Mouse (Mus musculus) G1E-ER4 (cell line): ENCODE data around the gene Atp6v1e2. TPM values are rescaled to one million over a fixed set of nuclear protein-coding genes. Genes with fewer than 3 reads are reported as not detected.

Experiments
- GATA1 ChIP-seq: IDR thresholded peaks from one replicate; pipeline ENCODE4 v1.8.0; 2012; ENCODE audit warnings: low read length, inconsistent platforms
- polyA plus RNA-seq: library from polyadenylated mRNA; stranded (reverse); fragments of >175 nt; gene quantifications from 2 replicates; pipeline ENCODE4 v1.2.3, GENCODE M21; 2012

Atp6v1e2 gene
- polyA plus RNA-seq, result not detected in 2 replicates

DNA sequence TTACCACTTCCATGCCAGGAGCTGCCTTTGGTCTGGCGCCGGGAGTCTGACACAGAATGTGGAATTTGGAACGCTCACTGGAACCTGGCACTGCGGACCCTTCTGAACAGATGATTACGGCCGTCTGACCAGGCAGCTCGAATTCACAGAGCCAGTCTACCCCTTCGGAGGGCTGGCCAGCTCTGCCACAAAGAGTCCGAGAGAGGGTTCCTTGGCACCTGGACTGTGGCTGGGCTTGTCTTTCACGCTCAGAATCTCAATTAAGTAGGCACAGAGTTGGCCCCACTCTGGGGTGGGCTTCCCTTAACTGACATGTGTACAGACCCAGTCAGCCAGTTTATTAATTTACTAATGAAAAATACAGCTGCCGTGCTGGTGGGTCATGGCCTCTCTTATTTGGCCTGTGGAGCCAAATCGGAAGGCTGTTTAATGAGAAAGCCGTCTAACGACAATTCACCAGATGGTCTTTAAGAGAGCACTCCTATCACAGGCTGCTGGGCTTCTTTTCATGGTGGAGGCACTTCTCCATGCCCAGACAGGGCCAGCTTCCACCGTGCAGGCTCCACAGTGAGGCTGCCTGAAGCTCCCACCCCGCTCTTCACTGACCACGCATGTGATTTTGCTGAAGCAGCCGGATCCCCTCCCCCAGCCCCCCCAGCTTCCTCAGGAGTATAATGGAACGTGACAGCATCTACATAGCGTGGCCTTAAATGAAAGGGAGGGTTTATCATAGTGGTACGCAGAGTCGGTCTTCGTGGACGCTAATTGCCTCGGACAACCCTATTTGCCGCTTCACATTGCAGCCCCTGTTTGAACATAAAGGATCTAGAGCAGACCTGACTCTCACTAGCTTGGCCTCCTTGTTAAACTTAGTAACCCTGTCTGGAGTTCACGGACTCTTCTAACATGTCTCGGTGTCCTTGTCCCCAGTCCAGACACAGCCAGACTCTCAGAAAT lies at the start of gene Atp6v1e2:
Atp6v1e2 (minus strand) TSS at position 58 of the 957 bp plus-strand sequence.
- TF ChIP-seq GATA1, result no peak

DNA sequence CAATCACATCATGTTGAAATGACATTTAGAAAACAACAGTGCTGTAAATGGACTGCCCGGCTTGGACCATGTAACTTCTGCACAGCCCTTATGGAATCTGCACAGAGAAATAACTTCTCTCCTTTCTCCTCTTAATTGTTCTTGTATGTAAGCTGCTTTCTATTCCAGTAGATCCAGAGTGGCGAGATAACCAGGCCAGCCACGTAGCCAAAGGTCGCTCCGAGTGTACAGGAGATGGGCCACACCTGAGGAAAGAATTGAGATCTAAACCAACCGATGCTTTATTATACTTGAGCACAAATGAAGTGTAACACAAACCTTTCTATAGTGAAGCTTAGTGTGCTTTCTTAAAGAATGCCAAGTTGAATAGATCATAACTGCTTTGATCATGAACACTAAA lies 49.6 kb upstream of the Atp6v1e2 start:
- TF ChIP-seq GATA1, result no peak

GRCm38 (mm10) chr17:86991306-86991705 lies 43.6 kb upstream of the Atp6v1e2 start:
- TF ChIP-seq GATA1, result no peak

- TF ChIP-seq GATA1, result no peak
Measured at GRCm38 (mm10) chr17:86988601-86989184, 41.0 kb upstream of the Atp6v1e2 start.

DNA sequence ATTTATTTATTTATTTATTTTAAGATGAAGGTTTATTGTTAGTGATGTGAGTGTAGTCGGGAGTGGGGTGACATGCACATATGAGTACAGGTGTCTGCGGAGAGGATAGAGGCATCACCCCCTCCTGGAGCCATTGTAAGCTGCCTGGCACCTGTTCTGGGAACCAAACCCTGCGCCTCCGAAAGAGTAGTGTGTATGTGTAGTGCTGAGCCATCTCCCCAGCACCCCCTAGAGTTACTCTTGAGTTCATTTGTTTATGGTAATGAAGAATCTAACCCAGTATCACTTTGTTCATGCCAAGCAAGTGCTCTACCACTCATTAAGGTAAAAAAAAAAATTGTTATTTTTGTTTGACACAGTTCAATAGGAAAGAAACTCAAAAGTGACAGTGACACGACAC lies 40.5 kb upstream of the Atp6v1e2 start:
- no peak for TF ChIP-seq GATA1

DNA sequence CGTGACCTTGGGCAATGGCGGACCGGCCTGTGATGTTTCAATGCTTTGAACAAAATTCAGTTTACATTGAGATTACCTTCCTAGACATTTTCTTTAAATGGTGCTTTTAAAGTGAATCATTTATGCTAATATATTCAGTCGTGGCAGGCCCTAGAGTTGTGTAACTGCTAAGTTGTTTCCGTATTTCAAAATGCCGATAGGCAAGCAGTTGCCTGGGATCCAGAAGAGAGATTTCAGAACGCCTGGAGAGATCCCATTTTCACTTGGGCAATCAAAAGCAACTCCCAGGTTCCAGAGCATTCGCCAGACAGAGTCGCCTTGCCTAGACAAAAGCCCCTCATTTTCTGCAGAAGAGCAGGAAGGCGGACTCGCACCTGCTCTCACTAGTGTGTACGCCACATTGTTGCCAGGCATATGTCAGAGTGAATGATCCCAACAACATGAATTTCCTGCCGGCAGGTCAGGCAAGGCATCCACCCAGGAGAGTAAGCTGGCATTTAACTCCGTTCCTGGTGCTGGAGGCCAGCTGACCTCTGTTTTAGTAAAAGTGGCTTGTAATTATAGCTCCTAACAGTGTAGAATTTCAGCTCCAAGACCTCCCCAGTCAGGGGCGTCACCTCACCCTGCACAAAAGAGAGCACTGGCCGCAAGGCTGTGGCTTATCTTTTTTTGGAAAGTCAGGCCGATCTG lies 38.9 kb upstream of the Atp6v1e2 start:
- TF ChIP-seq GATA1, result no peak

DNA sequence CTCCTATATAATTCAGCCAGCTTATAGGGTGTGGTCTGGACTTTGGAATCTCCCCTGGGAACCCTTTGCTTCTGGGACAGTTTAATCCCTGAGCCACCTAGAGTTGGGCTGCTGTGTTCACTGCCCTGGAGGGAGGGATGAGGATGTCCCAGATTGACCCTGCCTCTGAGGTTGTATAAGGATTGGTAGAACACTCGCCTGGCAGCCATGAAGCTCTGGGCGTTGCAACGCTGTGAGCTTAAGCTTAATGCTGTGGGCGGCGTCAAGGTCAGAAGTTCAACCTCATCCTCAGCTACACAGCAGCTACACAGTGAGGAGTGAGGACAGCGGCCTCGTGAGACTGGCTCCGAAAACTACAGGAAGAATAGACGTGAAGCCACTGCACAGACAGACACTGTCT lies 34.8 kb upstream of the Atp6v1e2 start:
- no peak for TF ChIP-seq GATA1

DNA sequence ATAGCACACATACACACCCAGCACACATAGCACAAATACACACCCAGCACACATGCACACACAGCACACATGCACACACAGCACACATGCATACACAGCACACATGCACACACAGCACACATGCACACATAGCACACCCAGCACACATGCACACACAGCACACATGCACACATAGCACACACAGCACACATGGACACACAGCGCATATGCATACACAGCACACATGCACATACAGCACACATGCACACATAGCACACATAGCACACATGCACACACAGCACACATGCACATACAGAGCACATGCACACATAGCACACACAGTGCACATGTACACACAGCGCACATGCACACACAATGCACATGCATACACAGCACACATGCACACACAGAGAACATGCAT lies 34.0 kb upstream of the Atp6v1e2 start:
- TF ChIP-seq GATA1, result no peak

- no peak for TF ChIP-seq GATA1
Measured at GRCm38 (mm10) chr17:86981205-86981604, 33.5 kb upstream of the Atp6v1e2 start.

- no peak for TF ChIP-seq GATA1
Measured at GRCm38 (mm10) chr17:86978496-86978895, 30.8 kb upstream of the Atp6v1e2 start.

DNA sequence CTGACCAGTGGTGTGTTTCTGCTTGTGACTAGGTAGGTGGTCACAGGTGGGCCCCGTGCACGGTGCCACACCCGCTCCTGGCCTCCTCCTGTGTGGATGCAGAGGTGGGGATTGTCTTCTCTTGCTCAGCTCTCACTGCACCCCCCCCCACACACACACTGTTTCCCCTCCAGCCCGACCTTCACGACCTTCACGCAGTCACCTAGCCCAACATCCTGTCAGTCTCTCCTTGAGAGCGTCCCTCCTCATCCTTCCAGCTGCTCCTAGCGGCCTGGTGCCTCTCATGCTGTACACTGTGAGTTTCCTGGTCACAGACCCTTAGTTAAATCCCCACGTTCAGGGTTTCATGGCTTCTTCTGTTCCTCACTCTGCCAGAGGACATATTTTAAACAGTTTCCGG lies 28.7 kb upstream of the Atp6v1e2 start:
- no peak for TF ChIP-seq GATA1

GRCm38 (mm10) chr17:86973097-86973496 lies 25.4 kb upstream of the Atp6v1e2 start:
- TF ChIP-seq GATA1, result no peak

GRCm38 (mm10) chr17:86971860-86972259 lies 24.2 kb upstream of the Atp6v1e2 start:
- no peak for TF ChIP-seq GATA1

- no peak for TF ChIP-seq GATA1
Measured at GRCm38 (mm10) chr17:86971036-86971435, 23.3 kb upstream of the Atp6v1e2 start.

DNA sequence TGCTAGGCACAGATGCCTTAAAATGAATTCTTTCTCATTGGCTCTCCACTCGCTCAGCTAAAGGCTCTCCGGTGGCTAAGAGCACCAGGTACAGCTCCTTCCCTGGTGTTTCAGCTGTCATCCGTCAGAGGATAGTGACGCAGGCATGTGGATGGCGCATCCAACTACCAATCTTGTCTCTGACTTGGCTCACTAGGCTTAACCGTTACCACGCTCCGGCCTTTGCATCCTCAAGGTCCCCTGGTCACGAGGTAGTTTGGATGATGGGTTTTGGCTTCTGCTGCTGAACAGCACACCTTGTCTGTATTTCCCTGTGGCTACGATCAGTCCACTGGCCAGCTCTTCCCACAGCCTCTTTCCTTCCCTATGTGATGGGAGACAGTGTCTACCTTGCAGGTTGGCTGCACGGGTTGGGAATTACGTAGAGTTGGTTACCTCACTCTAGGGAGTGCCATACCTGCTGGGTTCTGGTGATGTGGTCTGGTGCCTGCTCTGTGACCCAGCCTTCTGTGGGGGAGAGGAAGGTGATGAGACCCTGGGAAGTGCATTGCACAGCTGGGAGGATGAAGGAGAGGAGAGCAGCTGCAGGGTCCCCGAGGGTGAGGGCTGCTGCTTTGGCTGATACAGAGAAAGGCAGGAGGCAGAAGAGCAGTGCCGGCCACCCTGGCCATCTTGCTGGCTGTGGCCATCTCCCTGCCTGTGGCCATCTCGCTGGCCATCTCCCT lies 22.5 kb upstream of the Atp6v1e2 start:
- TF ChIP-seq GATA1, result no peak

DNA sequence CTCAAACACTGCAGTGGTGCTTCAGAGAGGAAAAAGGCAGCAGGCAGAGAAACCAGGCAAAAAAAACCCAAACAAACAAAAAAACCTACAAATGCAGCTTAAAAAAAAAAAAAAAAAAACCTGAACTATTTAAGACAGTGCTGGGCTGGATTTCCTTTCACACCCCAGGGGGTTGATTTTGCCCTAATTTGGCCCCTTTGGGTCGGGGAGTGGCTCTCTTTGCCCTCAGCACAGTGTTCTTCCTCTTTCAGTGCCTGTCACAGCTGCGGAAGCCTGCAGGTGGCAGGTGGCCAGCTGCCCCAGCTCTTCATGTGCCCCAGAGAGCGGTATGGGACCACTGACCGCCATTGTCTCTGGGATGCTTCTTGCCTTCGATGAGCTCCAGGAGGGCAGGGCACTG lies 21.9 kb upstream of the Atp6v1e2 start:
- TF ChIP-seq GATA1, result no peak

GRCm38 (mm10) chr17:86968581-86968980 lies 20.9 kb upstream of the Atp6v1e2 start:
- TF ChIP-seq GATA1, result no peak
